Mouse (Mus musculus) limb, embryonic 11.5 days (tissue): ENCODE results near the gene Slc19a2. TPM values are rescaled to one million over a fixed set of nuclear protein-coding genes. Genes with fewer than 3 reads are reported as not detected.
A peak's percentile ranks its signal among the peaks of the same experiment; 100 is the strongest.

ENCODE experiments used
- ATAC-seq: fragments of 200-750 bp; cut with Nextera tagmentation; 2 replicates; pipeline ENCODE4 v1.8.0; 2017; ENCODE audit warnings: low read depth; ENCODE audit not compliant: insufficient number of reproducible peaks, low FRiP score, low TSS enrichment
- DNase-seq: peaks from one replicate; pipeline ENCODE4 v3.0.0-alpha.2; 2015; ENCODE audit warnings: low spot score
- H3K27ac ChIP-seq: fragments of 300-500 bp; sonication (generic); replicated peaks from 2 replicates; pipeline ENCODE4 v1.5.1; 2014; ENCODE audit warnings: low read depth, mild to moderate bottlenecking, low read length
- H3K27me3 ChIP-seq: fragments of 300-500 bp; sonication (generic); 2 replicates; pipeline ENCODE4 v1.6.1; 2014; ENCODE audit warnings: mild to moderate bottlenecking, low read length, mixed read lengths; ENCODE audit not compliant: control insufficient read depth, insufficient read depth
- H3K36me3 ChIP-seq: fragments of 300-500 bp; sonication (generic); 2 replicates; pipeline ENCODE4 v1.6.1; 2014; ENCODE audit warnings: mild to moderate bottlenecking, low read length, moderate library complexity, mixed read lengths; ENCODE audit not compliant: control insufficient read depth, insufficient read depth
- H3K4me1 ChIP-seq: fragments of 300-500 bp; sonication (generic); 2 replicates; pipeline ENCODE4 v1.6.1; 2014; ENCODE audit warnings: low read length, mixed read lengths; ENCODE audit not compliant: control insufficient read depth, insufficient read depth
- H3K4me2 ChIP-seq: fragments of 300-500 bp; sonication (generic); 2 replicates; pipeline ENCODE4 v1.6.1; 2014; ENCODE audit warnings: low read depth, mild to moderate bottlenecking, moderate library complexity; ENCODE audit not compliant: severe bottlenecking
- H3K4me3 ChIP-seq: fragments of 300-500 bp; sonication (generic); 2 replicates; pipeline ENCODE4 v1.5.1; 2014; ENCODE audit warnings: low read depth, low read length
- H3K9ac ChIP-seq: fragments of 300-500 bp; sonication (generic); 2 replicates; pipeline ENCODE4 v1.6.1; 2014; ENCODE audit warnings: mild to moderate bottlenecking, low read length
- H3K9me3 ChIP-seq: fragments of 300-500 bp; sonication (generic); 2 replicates; pipeline ENCODE4 v1.6.1; 2016; ENCODE audit warnings: low read length; ENCODE audit not compliant: control insufficient read depth
- WGBS: fragments of 180-500 bp; shearing (Covaris S2); extraction: QIAGEN DNeasy Blood & Tissue Kit; methylation state at CpG from one replicate; pipeline ENCODE4 v1.1.7; 2014; 5-methylcytosine and 5-hydroxymethylcytosine counted together
- polyA plus RNA-seq: library from polyadenylated mRNA; unstranded; fragments of >200 nt; fragmentation: Nextera tagmentation; extraction: Ambion mirVana; gene quantifications from 2 replicates; pipeline ENCODE4 v1.2.1, GENCODE M21; 2014

Gene Slc19a2
- polyA plus RNA-seq, 1 experiment from 2014 or later: 8.5 TPM

DNA sequence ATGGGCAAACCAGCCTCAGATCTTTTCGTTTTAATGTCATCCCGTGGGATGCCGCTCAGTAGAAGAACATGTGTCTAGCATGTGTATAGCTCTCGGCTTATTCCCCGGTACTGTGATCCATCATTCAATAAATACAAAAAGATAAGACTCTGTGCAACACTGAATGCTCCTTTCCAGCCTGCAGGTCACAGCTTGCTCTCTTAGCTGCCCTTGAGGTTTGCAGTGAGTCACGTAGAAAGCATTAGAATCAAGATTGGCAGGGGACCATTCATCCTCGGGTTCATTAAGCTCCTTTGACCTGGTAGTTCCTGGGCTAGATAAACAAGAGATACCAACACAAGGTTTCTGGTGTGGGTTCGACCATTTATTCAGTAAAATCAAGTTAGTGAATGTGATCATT, 6.0 kb upstream of the Slc19a2 start:
- DNase-seq (no peak), ATAC-seq (no peak)
- Histone ChIP-seq H3K27ac (no peak overlapping the region), H3K9me3 (no peaks in the 10 kb centered on the region), H3K4me3 (no peak overlapping the region), H3K4me2 (no peak overlapping the region), H3K27me3 (no peaks in the 10 kb centered on the region), H3K36me3 (no peaks in the 10 kb centered on the region), H3K9ac (no peak overlapping the region), H3K4me1 (peaks cover 2% of the 10 kb centered on the region; the same call in 1 of the 2 replicates)
- WGBS: 78% methylated on average over 8 of the region's 8 CpGs

DNA sequence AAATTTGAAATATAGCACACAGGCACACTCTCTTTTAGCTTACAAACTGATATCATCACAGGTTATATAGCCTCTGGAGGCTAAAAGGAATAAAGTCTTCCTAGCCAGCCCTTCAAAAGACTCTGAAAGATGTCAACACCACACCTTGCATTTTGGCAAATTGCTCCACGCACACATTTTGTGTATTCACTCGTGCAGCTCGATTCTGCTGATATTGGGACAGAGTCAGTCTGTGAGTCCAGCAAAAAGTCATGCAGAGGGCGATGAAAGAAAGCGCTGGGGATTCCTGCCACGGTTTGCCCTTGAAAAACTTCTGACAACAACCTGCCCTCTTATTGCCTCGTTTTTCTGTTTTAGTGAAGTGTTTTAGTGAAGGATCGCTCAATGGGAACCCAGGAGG, 1.4 kb upstream of the Slc19a2 start:
- H3K36me3 ChIP-seq: no peaks in the 10 kb centered on the region
- peak overlapping the region; percentile 1; the same call in 1 of the 2 replicates for H3K4me3 ChIP-seq
- peak overlapping the region; percentile 48; the same call in 1 of the 2 replicates for H3K4me2 ChIP-seq
- WGBS: 44% methylated on average over 8 of the region's 8 CpGs
- peaks cover 14% of the 10 kb centered on the region for H3K4me1 ChIP-seq
- no peak overlapping the region for H3K27ac ChIP-seq
- H3K27me3 ChIP-seq: no peaks in the 10 kb centered on the region
- ATAC-seq: no peak
- no peaks in the 10 kb centered on the region for H3K9me3 ChIP-seq
- H3K9ac ChIP-seq: peak overlapping the region; percentile 49; the same call in 1 of the 2 replicates
- no peak for DNase-seq

DNA sequence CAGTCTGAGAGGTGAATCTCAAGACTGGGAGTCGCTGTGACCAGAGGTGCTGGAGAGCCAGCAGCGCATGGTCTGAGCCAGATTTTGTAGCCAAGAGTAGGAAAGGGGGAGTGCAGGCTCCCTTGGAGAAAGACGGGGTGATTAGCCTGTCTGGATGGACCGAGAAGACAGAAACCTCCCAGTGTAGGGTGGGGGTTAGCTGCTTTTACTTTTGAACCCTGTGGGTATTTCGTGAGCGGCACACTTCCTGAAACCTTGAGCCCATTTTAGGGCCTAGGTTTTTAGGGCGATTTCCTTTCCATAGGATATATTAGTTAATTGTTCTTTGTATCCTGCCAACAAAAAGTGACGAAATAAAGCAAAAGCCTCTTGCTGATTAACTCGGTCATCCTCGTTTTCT, 875 bp upstream of the Slc19a2 start:
- Histone ChIP-seq H3K27ac (no peak overlapping the region), H3K4me2 (peak overlapping the region; percentile 48), H3K4me3 (peak overlapping the region; percentile 66), H3K27me3 (no peaks in the 10 kb centered on the region), H3K9me3 (no peaks in the 10 kb centered on the region), H3K4me1 (peaks cover 14% of the 10 kb centered on the region), H3K9ac (peak overlapping the region; percentile 49), H3K36me3 (no peaks in the 10 kb centered on the region)
- no peak for ATAC-seq
- 13% methylated on average over 10 of the region's 10 CpGs for WGBS
- DNase-seq: peak; percentile 34

DNA sequence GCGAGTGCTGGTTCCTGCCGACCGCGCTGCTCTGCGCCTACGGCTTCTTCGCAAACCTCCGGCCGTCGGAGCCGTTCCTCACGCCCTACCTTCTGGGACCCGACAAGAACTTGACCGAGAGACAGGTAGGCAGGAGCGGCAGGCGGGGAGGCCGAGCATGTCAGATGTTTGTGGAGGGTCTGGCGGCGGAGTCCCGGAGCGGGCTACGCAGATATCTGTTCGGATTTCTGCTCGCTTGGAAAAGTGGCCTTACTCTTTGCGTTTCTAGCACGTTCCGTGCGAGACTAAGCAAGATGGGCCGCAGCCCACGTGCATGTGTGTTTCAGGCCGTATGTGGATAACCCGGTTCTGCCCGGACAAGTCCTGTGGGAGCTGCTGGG, 476 bp downstream of the Slc19a2 start:
- under 1% methylated on average over 33 of the region's 33 CpGs for WGBS
- Histone ChIP-seq H3K9ac (peak overlapping the region; percentile 63), H3K4me3 (peak overlapping the region; percentile 66), H3K9me3 (no peaks in the 10 kb centered on the region), H3K4me1 (peaks cover 14% of the 10 kb centered on the region), H3K27ac (no peak overlapping the region), H3K27me3 (no peaks in the 10 kb centered on the region), H3K4me2 (peak overlapping the region; percentile 86), H3K36me3 (no peaks in the 10 kb centered on the region)
- DNase-seq (no peak), ATAC-seq (peak; percentile 10; the same call in 1 of the 2 replicates)

DNA sequence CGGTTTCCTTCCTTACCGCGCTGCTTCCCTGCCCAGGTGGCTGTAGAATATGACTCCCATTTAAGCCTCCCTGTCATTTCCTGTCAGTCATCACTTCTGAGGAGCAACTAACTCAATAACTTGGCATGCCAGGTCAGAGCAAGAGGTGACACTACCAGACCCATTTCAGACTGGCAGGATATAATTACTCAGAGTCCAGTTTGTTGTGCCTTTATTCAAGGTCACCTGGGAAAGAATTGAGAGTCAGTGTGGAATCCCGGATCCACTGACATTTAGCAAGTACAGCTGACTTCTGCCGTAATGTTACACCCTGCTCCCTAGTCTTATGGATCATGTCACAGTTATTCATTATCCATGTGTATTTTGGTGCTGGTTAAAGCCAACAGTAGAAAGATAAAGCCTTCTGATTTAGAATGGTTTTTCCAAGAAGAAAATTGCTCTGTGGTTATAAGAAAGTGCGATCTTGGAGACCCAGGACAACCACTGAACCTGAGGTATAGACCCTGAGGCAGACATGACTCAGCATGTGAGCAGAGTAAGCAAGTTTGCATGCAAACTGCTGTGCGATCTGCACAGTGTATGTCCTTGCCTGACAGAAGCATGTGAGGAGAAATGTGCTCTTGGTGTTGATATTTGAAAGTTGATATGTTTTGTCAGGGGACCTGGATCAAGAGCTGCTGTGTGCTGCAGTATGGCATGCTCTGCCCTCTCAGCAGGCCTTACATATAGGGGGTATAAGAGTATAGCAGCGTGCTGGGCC, 1.7 kb downstream of the Slc19a2 start:
- H3K4me1 ChIP-seq: peaks cover 14% of the 10 kb centered on the region
- H3K9ac ChIP-seq: no peak overlapping the region
- 62% methylated on average over 8 of the region's 8 CpGs for WGBS
- peak overlapping the region; percentile 66 for H3K4me3 ChIP-seq
- no peak for DNase-seq
- no peaks in the 10 kb centered on the region for H3K36me3 ChIP-seq
- no peaks in the 10 kb centered on the region for H3K27me3 ChIP-seq
- H3K9me3 ChIP-seq: no peaks in the 10 kb centered on the region
- no peak overlapping the region for H3K27ac ChIP-seq
- ATAC-seq: no peak
- H3K4me2 ChIP-seq: peak overlapping the region; percentile 86

DNA sequence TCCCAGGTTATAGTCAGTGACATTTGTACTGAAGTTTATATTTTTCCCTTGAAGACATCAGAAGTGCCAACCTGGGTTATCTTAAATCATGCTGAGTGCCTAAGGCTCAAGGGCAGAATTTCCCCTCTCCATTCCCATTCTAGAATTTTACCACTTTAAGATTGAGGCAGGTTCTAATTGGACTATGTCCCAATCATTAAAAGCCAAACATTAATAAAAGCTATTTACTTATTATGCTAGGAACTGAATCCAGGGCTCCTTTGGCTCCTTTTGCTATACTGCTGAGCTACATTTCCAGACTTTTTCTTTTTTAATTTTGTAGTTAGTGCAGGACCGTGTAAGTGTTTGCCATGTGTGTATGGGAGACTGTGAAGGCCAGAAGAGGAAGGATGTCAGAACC, 2.6 kb downstream of the Slc19a2 start:
- no peaks in the 10 kb centered on the region for H3K36me3 ChIP-seq
- H3K27me3 ChIP-seq: no peaks in the 10 kb centered on the region
- 88% methylated on average over 1 of the region's 1 CpGs for WGBS
- DNase-seq (no peak), ATAC-seq (no peak)
- no peaks in the 10 kb centered on the region for H3K9me3 ChIP-seq
- no peak overlapping the region for H3K9ac ChIP-seq
- no peak overlapping the region for H3K4me3 ChIP-seq
- H3K4me2 ChIP-seq: no peak overlapping the region
- H3K27ac ChIP-seq: no peak overlapping the region
- H3K4me1 ChIP-seq: peaks cover 14% of the 10 kb centered on the region

DNA sequence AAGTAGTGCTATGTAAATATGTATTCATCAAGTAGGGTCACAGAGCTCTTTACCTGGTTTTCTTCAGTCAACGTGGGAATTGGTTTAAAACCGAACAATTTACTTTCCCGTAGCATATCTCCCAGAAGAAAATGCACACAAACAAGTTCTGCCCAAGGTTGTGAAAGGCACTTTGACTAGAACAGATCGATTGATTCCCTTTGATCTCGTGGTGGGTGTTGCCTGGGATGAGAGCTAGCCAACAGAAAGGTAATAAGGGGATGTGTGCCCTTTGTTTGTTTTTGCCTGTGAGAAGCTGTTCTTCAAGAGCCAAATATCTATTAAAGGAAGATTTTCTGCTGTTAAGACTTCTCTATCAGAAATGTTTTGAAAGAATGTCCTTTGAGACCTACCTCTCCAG, 3.7 kb downstream of the Slc19a2 start:
- H3K4me2 ChIP-seq: no peak overlapping the region
- 0 out of 2 replicates have a peak, but pooled peaks cover 3% of the 10 kb centered on the region for H3K36me3 ChIP-seq
- no peak overlapping the region for H3K4me3 ChIP-seq
- no peak overlapping the region for H3K27ac ChIP-seq
- no peak for ATAC-seq
- DNase-seq: no peak
- no peaks in the 10 kb centered on the region for H3K27me3 ChIP-seq
- H3K9me3 ChIP-seq: no peaks in the 10 kb centered on the region
- peaks cover 14% of the 10 kb centered on the region for H3K4me1 ChIP-seq
- 68% methylated on average over 5 of the region's 5 CpGs for WGBS
- H3K9ac ChIP-seq: no peak overlapping the region

DNA sequence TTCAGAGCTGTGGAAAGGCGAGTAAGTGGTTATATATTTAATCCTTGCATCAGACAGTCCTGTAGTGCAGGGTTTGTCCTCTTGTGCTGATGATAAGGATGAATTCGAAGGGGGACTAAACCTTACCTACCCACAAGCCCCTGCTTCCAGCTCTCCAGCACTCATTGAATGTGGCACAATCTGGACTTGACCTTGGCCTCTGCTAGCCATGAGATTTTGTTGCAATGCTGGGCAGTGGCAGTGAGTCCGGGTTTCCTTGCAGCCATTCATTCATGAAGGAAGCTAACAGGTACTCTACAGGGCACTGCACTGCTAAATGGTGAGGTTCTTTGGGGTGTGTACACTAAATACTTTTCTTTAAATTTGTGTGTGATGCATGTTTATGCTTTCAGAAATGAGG, 6.0 kb downstream of the Slc19a2 start:
- 0 out of 2 replicates have a peak, but pooled peaks cover 3% of the 10 kb centered on the region for H3K36me3 ChIP-seq
- 84% methylated on average over 3 of the region's 3 CpGs for WGBS
- ATAC-seq (no peak), DNase-seq (no peak)
- H3K4me1 ChIP-seq: peaks cover 8% of the 10 kb centered on the region
- H3K4me2 ChIP-seq: no peak overlapping the region
- H3K4me3 ChIP-seq: no peak overlapping the region
- no peak overlapping the region for H3K27ac ChIP-seq
- H3K9ac ChIP-seq: no peak overlapping the region
- H3K9me3 ChIP-seq: no peaks in the 10 kb centered on the region
- H3K27me3 ChIP-seq: no peaks in the 10 kb centered on the region
